Mouse (Mus musculus): Measurements from ENCODE around the gene Ube4a.

Gene Ube4a

DNA sequence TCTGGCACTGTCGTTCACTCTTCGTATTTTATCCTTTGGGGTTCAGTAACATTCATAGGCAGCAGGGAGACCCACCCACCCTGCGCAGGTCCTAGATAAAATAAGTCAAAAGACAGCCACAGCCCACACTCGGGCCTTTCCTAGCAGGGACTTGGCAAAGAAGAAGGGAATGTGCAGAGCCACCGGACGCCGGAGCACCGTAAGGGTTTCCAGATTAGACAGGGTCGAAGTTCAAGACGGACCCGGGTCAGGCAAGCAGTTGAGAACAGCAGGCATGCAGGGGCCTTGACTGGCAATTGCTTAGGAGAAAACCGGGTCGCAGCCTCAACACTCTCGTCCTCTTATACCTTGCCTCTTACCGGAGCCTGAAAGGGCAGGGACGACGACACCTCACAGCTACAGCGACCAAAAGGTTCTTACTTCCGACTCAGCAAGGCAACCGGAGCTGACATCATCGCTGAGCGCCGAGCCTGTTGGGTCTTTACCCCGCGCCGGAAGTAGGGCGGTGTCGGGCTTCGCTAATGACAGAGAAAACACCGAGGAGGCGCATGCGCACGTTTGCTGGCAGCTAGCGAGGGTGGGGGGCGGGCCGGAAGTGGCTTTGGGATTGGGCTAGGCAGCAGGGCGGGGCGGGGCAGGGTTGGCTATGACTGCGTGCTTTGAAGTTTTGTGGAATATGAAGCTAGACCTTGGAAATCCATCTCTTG is at the start of gene Ube4a:
Gene Ube4a (minus strand): TSS at position 475 of the 707 bp plus-strand sequence.
- DNase-seq, result peak; percentile 99

DNA sequence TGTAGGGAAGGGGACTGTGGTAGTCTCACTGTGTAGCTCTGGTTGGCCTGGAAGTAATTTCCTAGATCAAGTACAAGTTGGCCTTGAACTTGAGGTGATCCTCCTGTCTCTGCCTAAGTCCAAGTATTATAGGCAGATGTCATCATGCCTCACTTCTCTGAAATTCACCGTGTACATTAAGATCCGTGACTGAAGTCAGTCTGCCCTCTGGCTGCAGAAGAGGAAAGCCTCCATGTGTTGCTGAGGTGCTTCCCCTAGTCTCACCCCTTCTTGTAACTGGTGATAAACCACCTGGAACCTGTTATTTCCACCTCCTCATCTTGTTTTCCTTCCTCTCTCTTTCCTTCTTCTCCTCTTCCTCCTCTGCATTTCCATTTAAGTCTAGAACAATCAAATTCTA is 49.5 kb upstream of the Ube4a start:
- no peak for DNase-seq

DNA sequence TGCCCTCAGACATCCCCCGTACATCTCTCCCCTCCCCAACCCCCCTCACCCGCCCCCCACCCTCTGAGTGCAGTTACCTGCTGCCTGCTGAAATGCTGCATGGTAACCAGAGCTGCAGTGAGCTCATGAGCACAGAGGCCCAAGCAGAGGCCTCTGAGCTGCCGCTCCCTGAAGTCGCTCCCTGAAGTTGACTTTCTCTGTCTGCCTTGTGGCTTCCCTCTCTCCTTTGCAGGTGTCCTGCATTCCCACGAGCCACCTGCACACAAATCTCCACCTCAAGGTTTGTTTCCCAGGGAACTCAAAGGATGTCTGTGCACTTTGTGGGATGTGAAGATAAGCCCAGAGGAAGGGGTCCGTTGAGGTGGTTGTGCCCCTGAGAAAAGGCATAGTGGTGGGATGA is 45.9 kb upstream of the Ube4a start:
- DNase-seq, result no peak

DNA sequence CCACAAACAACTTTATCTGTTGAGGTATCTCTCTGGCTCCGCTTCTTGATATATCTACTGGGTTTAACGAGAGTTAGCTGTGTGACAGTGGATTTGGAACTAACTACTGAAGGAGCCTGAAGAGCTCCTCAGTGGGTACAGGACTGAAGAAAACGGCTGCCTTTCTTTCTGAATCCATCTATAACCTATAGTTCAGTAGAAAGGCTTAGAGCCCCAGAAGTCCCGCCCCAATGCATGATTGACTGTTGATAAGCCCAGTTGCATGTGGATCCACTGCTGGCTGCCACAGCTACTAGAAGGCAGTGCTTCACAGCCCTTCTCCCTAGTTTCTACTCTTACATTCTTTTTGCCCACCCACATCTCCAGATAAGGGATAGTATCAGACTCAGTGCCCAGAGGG is 45.1 kb upstream of the Ube4a start:
- DNase-seq, result no peak

DNA sequence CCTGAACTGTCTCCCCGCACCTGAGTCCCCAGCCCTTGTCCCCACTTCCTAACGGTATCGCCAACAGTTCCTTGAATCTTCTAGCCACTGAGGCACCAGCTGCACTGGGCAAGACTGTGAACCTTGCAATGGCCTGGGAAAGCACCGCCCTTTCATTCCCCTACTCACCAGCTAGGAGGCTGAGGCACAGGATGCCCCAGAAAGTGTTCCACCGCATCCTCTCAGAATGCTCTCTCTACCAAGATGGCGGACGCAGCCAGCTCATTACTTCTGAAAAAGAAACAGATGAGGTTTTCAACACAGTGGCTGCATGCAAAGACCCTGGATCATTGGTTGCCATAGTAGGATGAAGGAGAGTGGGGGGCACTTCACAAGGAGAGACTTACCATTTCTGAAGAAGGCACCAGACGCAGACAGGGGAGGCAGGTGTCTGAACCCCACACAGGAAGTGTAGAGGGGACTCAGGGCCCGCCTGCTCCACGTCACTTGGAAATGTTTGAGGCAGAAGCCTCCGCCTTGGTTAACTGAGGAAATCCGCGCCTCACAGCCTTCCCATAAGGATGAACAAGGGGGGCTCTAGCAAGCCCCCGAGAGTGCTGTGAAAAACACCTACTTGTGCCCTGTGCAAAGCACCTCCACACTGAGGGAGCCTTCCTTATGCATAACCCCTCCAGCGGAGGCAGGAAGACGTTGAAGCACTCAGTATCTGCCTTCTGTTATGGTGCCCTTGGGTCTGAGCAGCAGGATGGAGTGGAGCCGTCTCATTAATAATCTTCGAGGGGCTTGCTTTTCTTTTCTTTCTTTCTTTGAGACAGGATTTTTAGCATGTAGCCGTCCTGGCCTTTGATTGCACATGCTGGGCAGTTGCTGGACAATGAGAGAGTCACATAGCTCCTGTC is 44.0 kb upstream of the Ube4a start, which contains the start of gene Cd3e:
Gene Cd3e (minus strand): TSS at position 448 of the 899 bp plus-strand sequence.
- DNase-seq, result no peak

DNA sequence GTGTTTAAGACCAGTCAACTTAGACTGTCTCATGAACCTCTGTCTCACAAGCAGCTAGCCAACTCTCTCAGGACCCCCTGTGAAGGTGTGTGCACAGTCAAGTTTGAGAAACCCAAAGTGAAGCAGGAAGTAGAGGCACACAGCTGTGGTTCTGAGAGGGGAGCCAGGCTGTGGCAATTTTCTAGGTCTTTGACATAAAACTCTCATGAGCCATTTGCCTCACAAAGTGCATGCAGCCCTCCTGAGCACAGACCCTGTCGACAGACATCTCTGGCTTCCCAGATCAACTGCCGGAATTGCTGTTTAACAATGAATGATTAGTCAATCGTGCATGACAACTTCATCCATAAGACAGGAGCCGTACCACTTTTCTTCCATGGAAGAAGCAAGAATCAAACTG is 42.9 kb upstream of the Ube4a start:
- no peak for DNase-seq

DNA sequence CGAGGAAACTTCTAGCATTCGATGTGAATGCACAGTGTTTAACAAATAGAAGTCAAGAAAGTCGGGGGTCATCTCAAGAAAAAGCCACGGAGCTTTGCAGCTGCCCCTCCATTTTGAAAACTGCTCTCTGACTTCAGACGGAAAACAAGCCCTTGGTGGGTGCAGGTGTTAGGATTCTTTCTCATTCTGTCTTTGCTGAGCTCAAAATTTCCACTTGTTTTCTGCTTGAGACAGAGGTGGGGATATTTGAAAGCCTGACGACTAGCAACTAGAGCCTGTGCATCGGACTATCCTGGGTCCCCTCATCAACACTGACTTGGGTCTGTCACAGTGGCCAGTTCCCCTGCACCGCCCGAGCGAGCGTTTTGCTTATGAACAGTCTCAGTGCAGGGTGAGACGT is 42.0 kb upstream of the Ube4a start:
- DNase-seq, result no peak

DNA sequence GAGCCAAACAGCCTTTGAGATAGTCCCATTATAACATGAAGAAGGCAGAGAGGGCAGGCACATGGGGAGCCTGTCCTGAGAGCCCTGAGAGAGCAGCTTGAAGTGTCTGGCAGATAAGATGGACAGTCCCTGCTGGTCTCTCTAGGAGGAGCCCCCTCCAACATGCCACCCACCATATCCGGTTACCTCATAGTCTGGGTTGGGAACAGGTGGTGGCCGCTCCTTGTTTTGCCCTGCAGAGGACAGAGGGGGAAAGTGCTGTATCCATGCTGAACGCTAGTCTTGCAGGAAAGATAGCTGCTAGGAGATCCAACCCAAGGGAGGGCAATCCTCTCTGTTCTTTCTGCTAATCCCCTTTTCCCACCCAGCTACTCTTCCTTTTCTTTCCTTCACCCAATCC is 34.8 kb upstream of the Ube4a start:
- no peak for DNase-seq

DNA sequence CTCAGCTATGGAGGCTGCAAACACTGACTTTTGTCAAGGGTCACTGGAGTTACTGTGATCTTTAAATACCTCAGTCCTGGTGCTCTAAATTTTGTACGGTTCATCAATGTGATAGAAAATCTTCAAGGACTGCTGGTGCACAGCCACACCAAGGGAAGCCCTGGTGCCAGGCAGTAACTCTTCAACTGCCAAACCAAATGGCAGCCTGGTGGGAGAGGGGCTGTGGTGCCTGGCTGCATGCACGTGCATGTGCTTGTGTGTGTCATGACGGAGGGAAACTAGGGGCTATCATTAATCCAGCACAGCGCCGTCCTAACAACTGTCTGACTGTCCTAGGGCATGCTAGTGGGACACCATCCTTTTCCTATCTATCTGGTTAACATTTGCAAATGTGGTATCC is 34.4 kb upstream of the Ube4a start:
- no peak for DNase-seq

DNA sequence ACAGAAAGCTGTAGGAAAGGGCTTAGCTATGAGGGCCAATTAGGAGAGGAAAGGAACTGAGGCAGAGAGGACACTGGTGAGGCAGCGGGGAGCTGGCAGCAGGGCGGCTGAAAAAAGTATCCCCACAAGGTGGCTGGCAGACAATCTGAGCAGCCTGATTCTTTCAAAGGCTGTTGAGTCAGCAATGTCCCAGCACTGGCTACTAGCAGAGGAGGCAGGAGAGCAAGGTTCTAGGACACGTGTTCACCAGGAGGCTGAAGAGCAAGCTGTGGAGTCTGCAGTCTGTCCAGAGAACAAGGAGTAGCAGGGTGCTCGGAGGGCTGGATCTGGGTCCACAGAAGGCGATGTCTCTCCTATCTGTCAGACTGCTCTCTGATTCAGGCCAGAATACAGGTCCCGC is 33.8 kb upstream of the Ube4a start:
- DNase-seq, result peak; percentile 70

DNA sequence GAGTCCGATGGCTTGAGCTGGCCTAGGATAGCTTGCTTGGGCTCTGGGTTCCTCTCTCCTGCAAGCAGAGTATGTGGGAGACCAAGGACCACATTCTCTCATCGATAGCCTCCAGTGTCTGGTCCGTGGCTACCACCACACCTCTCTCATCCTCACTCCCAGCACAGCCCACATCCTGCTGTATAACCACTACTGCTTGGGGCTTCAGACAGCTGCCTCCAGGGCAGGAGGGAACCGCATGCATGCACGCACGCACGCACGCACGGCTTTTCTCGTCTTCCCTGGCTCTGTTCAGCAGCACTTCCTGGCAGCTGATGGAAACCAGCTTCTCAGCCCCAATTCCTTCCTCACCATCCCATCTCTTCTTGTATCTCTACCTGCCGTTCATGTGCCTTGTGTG is 32.7 kb upstream of the Ube4a start:
- DNase-seq, result no peak

DNA sequence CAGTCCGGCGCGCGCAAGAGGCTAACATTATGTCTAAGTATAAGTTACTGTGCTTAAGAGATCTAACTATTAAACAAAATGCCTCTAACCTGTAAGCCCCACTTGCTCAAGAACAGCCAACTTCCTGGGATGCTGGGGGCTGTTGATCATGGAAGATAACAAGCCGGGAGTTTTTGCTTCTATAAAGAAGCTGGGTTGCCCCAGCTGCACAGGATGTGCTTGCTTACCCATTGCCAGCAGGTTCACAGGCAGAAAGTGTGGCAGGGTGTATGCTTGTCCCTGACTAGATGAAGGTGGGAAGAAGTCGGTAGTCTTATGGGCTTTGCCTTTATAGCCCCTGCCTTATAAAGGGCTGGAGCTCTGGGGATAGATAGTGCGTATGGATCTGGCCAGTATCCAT is 31.2 kb upstream of the Ube4a start:
- DNase-seq, result no peak

DNA sequence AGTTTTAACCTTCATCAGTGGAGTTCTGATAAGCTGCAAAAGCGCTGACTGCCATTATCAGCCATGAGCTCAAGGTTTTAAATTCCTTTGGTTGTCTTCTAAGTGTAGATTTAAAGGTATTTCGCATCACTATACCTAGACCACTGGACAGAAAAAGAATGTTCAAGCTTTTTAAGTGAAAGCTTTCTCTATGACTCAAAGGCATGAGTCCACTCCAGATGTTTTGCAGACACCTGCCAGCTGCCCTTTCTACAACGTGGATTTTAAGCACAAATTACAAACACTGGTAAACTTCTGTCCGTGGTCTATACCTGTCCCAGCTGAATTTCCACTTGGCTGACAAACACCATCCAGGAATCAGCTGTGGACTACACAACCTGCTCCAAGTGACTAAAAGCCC is 29.6 kb upstream of the Ube4a start:
- DNase-seq, result no peak

DNA sequence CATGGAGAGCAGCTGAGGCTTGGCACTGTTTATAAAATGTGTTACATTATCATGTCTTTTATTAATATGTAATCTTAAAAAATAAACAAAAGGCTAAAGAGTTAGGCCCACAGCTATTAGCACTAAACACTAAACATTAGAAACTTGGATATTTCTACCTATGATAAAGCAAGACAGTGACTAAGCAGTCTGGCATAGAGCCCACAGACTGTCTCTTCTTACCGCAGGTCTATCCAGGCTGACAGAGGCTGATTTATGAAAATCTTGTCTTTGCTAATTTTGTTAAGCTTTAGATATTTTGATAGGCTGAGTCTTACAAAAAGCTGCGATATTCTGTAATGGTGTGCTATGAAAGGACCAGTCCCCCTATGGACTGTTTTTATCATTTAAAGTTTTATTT is 27.9 kb upstream of the Ube4a start:
- DNase-seq, result no peak

DNA sequence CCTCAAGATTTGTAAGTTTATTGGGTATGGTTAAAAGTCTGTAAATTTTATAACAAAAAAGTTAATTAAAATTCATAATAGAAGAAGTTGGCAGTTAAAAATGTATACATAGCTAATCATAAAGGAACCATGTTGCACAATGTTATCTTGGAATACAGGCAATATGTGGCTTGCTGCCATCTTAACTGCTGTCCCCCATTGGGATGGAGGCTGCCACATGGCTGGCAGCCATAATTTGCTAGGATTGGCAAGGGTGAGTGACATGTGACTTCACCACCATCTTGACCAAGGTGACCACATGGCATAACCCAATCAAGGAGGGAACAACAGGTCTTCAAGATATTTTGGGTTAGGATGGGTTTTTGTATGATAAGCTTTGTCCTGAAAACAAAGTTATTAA is 26.9 kb upstream of the Ube4a start:
- DNase-seq, result peak; percentile 68

DNA sequence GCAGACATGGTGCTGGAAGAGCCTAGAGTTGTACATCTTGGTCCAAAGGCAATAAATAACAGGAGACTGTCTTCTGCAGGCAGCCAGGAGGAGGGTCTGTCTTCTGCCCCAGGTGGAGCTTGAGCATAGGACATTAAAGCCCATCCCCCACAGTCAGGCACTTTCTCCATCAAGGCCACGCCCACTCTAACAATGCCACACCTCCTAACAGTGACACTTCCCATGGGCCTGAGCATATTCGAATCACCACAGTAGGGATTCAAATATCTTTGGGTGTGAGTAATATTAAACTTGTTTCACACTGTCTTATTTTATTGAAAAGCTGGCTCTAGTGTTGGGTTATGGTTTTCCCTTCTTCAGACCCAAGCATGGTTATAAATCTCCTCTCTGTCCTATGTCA is 26.4 kb upstream of the Ube4a start:
- no peak for DNase-seq

DNA sequence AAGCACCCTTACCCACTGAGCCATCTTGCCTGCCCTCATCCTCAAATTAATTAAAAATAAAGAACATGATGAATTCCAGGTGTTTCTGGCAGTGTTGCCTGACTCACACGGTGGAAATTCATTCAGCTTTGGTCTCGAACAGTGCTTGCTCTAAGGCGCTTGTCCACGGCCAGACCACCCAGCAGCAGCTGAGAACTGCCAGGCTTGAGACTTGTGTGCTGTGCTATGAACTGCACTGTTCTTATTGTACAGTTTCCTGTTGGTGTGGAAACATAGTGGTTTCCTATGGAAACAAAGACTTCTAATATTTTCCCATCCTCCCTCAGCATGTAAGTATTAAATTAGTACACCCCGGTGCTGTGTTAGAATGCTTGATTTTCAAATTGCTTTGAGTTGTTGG is 21.6 kb upstream of the Ube4a start:
- DNase-seq, result no peak

DNA sequence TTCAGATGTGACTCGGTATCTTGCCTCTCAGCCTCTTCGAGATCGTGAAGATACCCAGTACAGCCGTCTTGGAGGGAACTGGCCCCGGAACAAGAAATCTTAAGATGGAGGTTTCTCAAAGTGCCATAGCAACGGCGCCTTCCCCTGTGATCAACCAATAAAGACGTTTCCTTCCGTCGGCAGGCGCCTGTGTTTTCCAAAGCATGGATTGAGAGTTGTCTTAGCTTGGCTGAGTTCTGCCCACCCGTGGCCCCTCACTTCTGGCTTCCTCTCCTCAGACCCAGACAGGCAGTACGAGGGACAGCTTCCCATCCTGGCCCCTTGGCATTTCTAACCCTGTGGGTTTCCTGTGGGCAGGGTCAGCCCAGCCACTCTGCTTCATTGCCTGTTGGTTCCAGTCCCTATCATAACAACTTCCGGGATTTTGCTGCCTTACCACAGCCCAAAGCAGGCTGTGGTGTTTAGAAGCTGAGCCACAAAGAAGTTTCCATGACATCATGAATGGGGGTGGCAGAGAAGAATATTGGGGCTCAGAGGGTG is 20.9 kb upstream of the Ube4a start:
- DNase-seq, result no peak

DNA sequence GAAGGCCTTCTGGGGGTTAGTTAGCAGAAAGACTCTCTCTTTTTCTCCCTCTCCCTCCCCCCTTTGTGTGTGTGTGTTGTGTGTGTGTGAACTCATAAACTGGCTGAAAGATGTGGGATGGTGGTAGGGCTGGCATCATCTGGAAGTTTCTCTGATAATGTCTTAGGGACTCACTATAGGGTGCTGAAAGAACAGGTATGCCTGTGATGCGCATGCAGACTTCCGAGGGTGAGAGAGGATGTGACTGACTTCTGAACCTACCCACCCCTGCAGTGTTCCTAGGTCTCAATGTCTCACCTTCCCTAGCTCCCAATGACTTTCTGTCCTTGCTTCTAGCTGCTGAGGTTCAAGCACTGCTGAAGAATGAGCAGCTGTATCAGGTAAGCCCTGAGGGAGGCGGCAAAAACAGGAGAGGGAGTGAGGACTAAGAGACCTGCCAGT is 20.3 kb upstream of the Ube4a start:
- no peak for DNase-seq

DNA sequence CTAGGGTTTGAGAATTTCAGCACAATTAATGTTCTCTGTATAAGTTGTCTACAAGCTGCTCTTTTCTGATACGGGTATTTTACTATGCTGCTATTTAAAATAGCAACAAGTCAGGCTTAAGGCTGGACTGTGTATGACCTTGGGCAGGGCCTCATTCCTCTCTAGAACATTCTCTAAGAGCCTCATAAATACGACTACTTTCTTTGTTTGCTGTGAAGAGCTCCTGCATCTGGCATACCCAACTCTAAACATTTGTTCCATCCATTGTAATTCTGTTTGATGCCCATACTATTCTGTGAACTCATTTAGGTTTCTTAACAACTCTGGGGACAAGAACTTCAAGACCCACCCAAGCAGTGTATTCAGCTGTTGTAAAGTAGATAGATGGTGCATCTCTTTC is 17.6 kb upstream of the Ube4a start:
- DNase-seq, result no peak

DNA sequence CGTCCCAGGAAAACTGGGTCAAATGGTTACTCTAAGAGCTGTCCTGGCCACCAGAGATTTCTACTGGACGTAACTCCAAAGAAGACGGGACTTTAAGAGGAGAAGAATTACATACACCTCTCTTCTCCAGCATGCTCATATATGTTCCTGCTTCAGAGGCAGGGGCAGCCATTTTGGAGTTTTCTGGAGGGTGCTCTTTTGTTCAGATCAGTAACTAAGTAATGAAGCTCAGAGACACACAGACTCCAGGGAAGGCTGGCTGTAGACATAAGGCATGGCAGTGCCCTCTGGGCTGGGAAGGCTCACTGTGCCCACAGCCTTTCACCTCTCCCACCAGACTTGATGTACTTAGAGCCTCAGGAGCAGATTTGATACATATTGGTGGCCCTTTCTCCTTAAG is 17.1 kb upstream of the Ube4a start:
- no peak for DNase-seq

DNA sequence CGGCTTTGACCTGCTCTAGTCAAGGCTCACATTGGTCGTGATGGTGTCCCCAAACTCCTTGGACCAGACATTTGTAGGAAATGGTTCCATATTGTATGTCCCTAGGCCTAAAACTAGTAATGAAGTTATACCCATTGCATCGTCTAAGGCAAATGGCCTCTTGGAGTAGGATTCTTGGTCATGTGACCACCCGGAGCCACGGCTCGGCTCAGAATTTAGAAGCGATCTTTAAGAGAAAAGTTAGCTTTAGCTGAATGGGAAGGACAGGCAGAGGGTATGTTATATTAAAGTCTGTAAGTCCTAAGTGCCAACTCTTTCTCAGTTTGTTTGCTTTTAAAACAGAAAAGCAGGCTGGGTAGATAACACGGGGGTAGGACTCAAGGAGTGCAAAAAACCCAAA is 16.7 kb upstream of the Ube4a start:
- no peak for DNase-seq

DNA sequence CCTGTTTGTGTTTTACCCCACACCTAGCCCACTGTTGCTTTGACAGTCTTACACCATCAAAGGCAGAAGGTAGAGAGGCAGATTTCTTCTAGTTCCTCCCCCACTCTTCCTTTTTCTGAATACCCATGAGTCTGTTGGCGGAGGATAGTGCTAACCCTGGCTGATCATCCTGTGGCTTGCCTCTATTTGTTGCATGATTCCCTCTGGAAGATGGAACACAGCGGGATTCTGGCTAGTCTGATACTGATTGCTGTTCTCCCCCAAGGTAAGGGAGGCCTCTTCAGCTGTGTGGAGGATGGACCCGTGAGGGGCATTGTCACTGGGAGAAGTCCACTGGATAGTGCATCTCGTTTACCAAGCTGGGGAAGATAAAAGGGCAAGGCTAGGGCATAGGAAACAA is 16.3 kb upstream of the Ube4a start, which contains the start of gene Cd3d:
Gene Cd3d (plus strand): TSS at position 111 of the 400 bp plus-strand sequence.
- DNase-seq, result no peak

DNA sequence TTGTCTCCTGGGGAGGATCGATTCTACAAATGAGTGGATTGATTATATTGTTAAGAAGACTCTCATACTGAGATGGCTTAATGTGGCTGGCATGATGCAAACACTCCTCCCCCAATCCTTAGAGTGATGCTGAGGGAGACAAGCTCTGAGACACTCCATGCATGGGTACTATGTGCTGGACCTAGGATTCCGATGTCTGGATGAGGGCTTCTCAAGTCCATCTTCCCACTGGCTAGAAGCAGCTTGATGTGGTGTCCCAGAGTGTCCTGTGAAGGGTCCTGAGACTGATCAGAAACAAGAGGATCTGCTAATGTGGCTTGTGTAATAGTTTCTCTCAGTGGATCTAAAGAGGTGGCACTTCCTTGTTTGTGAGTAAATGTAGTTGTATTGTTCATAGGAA is 15.7 kb upstream of the Ube4a start:
- DNase-seq, result no peak
